Mouse (Mus musculus) olfactory bulb, adult 2 months (tissue): ENCODE results near the gene Klhl29.

Source experiments
- CTCF ChIP-seq: fragments of 200-500 bp; IDR thresholded peaks from 2 replicates; pipeline ENCODE4 v1.5.1; 2012; ENCODE audit warnings: low read depth, mild to moderate bottlenecking, low read length, moderate library complexity; ENCODE audit not compliant: insufficient read depth
- POLR2A ChIP-seq: fragments of 200-500 bp; IDR thresholded peaks from 2 replicates; pipeline ENCODE4 v1.6.1; 2012; ENCODE audit warnings: mild to moderate bottlenecking, low read depth, low read length, moderate library complexity; ENCODE audit not compliant: insufficient read depth

- TF ChIP-seq POLR2A (no peak), CTCF (no peak)
Observed at GRCm38 (mm10) chr12:5386688-5387087, 11.2 kb upstream of the Klhl29 start.
